Mouse (Mus musculus): Measurements from ENCODE around the gene Trpm8.
A peak's percentile ranks its signal among the peaks of the same experiment; 100 is the strongest.

The Trpm8 gene

DNA sequence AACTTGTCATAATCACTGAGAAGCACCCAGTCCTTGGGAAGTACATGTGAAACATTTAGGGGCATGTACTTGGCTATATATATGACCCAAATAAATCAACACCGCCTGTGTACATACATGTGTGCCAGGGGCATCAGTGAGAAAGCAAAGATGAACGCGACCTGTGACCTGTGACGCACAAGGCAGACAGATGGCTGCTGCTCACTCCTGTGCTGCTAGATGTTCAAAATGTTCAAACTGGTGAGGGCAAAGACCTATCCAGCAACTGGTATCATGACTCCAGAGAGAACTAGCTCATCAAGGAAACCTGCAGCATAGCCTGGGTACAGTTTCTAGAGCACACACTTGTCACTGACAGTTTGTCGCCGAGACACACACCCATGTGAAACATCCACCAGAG, 10.0 kb upstream of the Trpm8 start:
- no peak for DNase-seq

DNA sequence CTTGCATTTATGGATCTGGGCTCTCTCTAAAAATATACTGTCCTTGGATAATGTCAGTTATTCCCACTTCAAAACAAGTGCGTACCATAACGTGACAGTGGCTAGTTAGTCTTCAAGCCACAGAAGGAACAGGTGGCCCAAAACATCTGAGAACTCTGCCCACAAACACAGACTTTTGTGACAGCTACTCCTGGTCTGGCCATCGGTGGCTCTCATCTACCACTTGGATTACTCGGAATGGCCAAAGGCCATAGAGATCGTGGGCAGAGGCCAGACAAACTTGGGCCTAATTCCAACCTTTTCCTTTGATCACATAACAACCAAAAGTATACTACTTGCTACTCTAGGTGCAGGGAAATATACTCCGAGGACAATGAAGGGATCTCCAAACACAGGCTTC, 9.4 kb upstream of the Trpm8 start:
- no peak for DNase-seq

DNA sequence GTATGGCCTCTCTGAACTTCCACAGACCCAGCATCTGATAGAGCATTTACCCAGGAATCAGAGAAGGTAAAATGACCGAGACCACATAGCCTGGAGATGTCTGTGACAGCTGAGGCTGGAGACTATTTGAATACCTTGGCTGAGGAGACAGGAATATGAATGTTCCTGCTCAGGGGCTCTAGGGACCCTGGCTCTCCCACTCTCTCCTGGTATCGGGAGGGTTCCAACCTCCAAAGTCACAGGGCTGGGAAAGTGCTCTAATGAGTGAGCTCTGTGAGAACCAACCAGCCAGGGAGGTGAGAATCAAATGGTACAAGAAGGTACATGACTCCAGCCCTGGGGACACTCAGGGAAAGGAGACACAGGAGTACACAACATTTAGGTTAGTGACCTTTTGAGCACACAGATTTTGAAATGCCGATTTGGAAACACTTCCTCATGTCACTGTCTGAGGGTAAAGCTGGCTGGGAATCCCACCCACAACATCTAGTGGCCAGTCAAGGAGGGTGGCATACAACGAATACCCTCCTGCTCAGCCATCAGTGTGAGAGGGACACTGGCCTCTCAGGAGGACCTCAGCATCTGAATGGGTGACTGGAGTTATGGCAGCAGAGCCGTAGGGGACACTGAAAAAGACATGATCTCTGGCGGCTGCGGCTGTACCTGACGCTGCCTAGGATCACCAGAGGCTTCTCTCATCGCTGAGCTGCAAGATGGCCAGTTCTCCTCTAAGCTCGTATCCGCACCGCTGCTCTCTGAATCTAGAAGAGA, 7.7 kb upstream of the Trpm8 start:
- no peak for DNase-seq

DNA sequence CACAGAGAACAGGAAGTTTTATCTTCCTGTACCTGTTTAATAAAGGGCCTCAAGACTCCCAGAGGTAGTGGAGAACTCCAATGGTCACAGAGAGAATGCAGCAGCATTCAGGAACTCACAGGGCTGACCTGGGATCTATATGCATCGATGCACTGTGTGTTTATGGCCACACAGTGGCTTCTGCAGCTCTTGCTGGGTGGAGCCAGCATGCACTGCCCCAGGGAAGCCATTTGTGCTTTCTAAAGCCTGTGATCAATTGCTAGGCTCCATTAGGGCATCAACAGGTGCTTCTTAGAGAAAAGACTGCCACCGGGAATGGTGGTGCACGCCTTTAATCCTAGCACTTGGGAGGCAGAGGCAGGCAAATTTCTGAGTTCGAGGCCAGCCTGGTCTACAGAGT, 4.6 kb upstream of the Trpm8 start:
- DNase-seq = no peak

DNA sequence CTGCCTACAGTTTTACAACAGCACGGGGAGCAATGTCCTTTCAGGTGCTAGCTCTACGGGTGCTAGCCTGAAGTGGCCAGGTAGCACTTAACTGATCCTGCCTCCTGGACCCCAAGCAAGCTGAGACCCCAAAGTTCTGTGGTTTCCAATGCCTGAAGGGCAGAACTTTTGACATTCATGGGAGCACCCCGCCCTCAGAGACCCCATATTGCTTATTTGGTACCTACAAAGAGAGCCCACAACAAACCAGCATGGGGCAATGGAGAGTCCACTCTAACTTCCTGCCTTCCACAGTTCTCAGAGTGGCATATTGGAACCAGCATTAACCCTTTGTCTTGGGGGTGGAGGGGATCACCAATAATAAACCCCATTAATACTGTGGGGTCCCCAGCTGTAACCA, 4.1 kb upstream of the Trpm8 start:
- no peak for DNase-seq

DNA sequence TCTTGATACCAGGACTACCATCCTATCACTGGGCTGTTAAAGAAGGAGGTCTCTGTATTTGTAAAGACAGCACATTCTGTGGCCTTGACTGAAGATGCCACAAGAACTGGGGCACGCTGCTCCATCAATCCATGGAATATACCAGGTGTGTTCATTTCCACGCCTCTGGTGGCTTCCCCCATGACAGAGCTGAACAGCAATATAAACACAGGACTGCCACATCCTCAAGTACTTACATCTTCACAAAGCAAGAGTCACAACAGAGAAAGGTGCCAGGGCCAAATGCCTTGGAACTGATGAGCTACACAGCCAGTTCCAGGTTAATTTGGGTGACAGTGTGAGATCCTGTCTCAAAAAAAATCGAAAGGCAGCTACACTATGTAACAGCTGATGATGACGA, 3.6 kb upstream of the Trpm8 start:
- DNase-seq = no peak

DNA sequence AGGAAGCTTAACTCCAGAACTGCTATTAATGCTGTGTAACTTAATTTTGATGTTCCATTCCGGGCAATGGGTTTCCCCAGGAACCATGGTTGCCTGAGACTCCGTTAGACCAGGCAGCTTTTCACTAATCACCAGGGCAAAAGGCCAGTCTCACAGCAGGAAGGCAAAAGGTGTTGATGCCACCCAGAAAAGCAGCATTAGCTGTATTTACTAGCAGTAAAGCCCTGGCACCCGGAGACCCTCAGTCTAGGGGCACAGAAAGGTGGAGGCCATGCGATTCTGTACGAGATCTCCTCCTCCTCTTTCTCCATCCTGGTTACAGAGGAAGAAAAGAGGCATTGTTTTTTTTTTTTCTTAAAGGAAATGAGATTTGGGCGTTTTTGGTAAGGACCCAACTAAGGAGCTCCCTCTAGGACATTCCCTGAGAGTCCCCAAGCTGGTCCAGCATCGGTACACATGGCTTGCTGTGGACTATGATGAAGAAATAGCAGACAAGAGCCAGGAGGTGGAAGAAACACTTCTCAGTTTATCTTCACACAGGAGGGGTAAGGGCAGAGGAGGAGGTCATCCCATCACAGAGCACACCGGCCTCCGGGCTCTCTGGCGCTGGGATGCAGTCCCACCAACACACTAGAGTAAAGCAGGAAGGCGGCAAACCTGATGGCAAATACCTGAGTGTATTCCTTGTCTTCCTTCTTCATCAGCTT, 2.9 kb upstream of the Trpm8 start:
- DNase-seq = no peak

DNA sequence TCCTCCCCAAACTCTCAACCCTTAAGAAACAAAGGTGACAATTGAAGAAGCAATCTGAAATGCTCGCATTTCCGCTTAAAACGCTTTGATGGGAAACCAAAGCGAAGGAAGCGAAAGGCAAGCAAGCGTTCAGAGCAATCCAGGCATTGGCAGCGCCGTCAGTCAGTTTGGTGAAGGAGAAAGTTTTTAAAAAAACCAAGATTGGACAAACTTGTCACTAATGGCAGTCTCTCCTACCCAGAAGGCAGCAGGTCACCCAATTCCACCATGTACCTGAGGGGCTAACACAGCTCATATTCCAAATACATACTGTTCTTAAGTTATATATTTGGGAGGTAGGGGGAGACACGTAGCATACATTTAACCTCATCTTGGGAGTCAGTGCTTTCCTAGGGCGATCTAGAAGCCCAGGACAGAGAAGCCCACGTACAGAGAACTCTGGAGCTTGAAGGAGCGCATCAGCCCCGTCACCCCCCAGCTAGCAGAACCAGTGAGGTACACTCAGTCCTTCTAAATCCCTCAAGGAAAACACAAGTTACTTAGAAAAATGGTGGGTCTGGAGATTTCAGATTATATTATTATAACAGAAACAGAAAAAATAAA, 2.3 kb upstream of the Trpm8 start:
- DNase-seq = no peak

DNA sequence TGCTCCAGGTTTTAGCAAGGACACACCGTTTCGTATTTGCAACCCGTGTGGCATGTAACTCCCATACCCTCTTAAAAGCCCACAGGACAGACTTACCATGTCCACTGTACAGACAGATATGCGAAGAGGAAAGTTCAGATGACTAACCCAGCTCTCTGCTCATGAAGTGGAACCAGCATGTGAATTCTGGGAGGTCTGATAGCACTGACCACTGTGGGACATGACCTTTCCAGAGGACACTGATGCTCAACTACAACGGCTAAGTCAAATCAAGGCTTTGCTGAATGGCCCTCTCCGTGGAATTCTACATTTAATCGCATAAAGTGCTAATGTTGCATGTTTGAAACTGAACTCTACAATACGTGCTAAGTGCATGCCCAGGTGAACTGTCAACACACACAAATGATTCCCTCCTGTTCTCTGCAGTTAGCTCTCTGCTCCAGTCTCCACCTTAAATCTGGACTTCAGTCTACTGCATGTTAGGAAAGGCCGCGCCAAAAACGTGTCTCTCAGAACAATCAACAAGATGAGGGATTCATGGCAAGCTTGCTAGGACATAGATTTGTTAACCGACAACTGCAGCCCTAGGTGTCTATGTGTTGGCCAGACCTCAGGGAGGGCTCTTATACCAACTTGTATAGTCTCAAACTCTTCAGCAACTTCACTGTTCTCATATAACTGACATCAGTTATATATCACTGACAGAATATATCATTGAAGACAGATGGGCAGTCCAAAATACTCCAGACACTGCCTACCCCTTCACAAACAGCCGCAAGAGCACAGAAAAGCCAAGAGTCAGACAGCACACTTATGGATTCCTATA, 1.6 kb upstream of the Trpm8 start:
- DNase-seq = peak; percentile 19

DNA sequence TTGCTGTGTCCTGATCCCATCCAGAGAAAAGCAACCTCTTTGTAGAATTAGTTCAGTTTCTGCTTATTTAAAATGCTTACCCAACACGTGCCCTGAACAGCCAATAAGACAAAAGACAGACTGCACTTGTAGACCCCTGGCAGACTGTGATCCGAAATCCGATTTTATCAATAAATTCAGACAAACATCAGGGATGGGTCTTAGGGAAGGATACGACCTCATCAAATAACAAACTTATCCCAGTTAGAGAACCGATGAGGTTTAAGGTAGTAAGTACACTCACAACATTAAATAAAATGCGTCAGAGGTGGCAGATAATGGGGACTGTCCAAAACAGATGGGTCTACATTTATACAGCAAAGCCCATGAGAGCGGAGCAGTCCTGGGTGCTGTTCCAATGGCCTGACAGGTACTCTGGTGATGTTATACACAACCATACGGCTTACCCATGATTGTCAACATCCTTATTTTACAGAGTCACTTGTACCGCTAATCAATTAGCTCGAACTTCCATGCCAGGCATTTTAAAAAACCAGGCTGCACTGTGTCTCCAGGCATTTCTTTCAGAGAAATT, 850 bp upstream of the Trpm8 start:
- no peak for DNase-seq

DNA sequence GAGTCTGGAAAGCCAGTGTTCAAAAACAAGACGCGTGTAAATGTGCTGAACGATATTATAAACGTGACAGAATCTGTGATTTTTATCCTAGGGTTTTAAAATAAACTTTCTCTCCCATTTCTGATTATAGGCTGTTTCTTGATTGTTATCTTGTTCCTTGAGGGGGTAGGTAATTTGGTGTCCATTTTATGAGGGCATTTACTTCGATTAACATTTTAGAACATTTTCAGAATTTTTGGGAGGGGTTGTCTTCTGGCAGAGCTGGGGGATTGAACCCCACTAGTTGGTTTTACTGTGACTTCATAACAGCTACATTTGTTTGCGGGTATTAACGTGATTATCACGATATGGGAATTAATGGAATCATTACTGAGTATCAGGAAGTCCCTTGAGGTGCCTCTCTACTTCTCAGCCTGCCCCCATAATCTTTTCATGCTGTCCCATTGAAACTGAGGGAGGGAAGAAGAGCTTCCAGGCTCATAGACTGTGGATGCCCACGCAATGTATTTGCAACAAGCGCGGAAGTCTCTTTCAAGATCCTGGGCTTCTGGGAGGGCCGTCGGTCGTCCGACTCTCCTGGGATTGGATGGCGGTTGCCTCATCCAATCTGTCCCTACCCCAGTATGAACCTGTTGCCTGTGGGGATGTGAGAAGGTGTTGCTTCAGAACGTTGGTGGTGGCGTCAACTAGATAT, 504 bp downstream of the Trpm8 start:
- peak; percentile 11 for DNase-seq

DNA sequence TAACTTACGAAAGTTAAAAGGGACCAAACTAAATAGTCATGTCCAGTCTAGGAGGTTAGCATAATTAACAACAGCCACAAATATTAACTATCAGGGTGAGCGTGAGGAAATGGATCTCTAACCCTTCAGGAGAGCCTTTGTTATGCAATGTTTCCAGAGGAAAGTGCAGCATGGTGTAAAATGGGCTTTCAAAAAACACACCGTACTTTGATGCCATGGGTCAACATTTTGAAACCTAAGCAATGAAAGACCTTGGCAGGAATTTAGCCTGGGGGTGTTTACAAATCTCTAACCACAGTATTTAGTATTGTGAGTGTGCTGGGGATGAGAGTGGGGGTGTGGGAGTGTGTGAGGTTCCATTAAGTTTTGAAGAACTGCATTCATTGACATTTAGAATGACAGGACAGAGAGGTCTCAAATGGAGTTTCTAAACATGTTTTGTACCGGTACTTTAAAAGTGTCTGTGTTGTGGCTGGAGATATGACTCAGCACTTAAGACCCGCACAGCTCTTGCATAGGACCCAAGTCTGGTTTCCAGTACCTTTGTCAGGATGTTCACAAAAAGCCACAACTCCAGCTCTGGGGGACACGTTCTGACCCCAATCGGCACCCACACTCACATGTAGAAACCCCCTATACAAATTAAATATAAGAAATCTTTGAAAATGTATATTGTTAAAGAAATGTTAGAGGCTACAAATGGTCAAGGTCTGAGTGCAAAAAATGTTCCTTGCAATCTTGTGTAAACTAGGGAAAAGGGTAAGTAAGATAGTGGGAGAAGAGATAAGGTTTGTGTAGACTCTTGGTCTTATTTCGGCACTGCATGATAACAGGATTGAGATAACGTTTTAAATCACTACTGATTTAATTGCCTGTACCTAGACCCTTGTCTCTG, 1.9 kb downstream of the Trpm8 start:
- peak; percentile 41 for DNase-seq

DNA sequence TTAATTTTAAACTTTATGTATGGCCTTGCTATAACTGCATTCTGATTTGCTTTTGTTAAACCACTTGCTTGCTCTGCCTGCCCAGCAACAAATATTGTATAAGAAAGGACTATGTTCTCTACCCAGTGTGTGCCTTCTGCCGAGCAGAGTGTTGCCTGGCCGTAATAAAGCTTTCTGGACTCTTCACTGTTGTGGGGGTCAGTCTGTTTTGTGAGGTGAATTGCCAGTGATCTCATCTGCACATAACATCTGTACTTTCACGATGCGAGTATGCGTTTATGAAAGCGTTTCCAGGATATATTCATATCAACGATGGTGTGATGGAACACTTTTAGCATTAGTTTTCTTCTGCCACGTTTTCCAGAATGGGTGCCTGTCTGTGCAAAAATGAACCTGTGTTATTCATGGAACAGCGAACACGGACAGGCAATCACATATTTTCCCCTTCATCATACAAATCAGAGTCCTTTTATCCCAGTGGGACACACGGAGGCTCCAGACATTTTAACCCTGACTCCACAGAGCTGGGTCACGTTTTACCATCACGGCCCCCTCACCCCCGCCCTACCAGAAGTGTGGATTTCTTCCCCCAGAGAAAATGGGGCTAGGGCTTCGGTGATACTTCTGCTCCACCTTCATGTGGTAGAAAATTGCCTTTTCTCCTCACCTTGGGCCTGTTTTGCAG, 2.7 kb downstream of the Trpm8 start:
- peak; percentile 25 for DNase-seq

DNA sequence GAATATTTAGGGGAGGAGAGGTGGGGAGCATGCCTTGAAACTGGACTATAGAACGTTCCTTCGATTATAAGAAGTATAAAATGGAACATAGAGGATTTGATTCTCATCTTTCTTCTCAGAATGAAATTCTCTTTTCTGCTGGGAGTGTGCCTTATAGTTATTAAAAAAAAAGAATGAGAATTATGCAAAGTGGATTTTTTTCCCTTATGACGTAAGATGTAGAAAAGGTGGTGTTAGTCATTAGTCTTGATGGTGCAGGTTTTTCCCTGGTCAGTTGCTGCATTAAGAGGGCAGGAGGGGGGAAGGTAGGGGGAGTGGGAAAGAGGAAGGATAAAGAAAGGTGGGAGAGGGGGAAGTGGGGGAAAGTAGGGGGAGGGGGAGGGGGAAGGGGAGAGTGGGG, 4.8 kb downstream of the Trpm8 start:
- no peak for DNase-seq

DNA sequence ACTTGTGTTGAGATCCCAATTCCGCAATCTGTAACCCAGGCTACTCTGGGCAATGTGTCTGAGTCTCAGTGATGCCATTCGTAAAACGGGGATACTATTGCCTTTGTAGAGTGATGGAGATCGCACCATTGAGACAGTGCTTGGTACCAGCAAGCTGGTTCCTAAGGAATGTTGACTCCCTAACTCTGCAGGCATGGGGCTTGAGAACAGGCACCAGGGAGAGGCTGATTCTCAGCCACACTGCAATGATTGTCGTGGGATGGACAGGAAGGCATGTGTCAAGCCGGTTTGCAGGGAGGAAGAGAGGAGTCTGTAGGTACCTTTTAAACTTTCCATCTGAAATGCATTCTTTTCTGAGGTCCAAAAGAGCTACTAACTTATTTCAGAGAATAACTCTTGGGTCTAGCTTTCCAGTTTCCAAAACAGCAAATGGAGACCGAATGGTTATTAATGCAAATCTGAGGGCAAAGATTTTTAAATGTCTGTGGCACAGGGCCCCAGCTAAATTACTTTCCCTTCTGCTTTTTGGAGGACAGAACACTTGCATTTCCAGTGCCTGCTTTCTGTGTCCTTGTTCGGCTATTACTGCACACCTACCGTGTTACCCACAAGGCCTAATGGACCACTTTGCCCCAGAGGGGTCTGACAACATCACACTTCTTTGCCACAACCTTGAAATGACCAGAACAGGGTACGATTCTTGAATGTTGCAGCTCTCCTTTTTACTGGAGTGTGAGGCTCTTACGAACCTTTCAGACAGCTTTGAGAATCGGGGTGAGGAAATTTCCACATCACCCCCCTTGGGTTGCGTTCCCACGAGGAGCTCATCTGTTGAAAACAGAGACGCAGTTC, 6.1 kb downstream of the Trpm8 start:
- DNase-seq = no peak

DNA sequence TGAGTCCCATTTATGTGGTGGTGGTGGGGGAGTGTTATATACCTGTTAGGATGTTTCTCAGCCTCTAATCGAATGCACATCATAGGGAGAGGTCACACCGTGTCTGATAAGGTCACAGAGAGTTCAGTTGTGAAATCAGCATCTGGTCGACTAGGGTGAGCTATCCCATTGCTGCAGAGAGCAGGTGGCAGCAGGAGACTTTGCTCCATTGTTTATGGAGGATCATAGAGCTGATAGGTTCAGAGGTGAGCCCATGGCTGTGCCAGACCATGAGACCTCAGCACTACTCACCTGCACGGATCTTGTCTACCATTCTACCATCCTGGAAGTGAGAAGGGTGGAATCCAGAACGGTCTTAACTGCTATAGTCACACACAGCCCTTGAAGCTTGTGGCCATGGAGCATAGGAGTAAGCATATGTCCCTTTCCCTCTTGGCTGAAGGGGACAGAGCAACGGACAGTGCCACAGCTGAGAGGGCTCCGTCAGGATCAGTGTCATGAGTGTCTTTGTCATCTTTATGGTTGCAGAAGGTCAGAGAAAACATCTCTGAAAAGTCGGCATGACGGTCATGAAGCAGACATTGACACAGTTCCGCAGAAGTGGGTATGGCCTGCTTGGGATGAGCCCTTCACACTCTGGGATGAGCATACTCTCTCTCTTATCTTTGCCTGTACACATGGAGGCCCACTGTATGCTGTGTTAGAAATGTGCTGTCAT, 6.9 kb downstream of the Trpm8 start:
- no peak for DNase-seq

DNA sequence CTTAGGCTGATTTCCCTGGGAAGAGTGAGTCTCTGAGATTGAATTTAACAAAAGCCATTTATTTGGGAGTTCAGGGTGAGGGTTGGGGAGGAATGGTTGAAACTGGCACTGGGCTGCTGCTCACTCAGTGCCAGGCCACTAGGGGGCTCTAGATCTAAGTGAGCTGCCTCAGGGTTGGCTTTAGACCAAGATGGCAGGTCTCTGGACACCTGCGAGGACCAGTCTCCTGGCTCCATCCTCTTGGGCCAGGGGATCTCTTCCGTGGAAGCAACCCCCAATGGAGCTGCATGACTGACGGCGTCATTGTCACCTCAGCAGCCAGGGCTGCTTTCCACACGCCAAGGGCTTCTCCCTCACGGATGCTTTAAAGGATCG, 7.5 kb downstream of the Trpm8 start:
- no peak for DNase-seq

DNA sequence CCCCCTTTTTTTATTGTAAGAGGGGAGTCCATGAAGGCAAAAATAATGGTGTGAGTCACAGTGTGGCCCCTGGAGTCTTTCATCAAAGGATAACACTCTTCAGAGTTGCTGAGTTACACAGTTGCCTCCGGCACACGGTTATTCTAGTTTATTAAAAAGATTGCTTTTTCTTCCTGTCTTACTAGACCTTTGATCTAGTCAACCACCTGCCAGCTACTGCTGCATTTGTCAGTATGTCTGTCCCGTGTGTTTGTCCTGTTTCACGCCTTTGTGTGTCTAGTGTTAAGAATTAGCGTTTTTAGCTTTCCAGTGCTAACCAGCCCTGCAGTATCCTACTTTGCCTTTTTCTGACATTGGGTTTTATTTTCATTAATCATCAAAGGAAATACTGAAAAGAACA, 8.2 kb downstream of the Trpm8 start:
- no peak for DNase-seq

Measured in kidney, adult 18-20 months (tissue).